Mouse (Mus musculus) bone marrow macrophage, adult 2 months (primary cell): ENCODE data around the gene Dhodh.

Source experiments
- CTCF ChIP-seq: IDR thresholded peaks from 2 replicates; pipeline ENCODE4 v1.5.1; 2012; ENCODE audit warnings: low read depth, mild to moderate bottlenecking, low read length, moderate library complexity
- POLR2A ChIP-seq: IDR thresholded peaks from 2 replicates; pipeline ENCODE4 v1.6.1; 2012; ENCODE audit warnings: mild to moderate bottlenecking, low read depth, low read length, borderline replicate concordance

- TF ChIP-seq CTCF (no peak), POLR2A (no peak)
Observed at GRCm38 (mm10) chr8:109635146-109635545, 26.7 kb upstream of the Dhodh start.
